Mouse (Mus musculus) MEL (cell line): ENCODE measurements at regions not wholly inside any gene's neighbourhood (a gene's known extent, or its start where the extent isn't known, plus 50 kb on each side); places are given as distances from the start of the nearest gene placed in this dataset.

Experiments used
- DNase-seq: peaks from one replicate; pipeline ENCODE4 v3.0.0; 2011; ENCODE audit warnings: low read depth, low spot score
- H3K27ac ChIP-seq: 2 replicates; pipeline ENCODE4 v1.5.1; 2012; ENCODE audit warnings: low read depth, mild to moderate bottlenecking, control low read depth, low read length, moderate library complexity; ENCODE audit not compliant: control insufficient read depth
- H3K27me3 ChIP-seq, 2 experiments: fragments of 150-350 bp in 1 of 2; sonication (generic) in 1 of 2; 2 replicates each; pipeline ENCODE4 v1.6.1; 2012; ENCODE audit warnings: low read length in 2 of 2, mild to moderate bottlenecking in 2 of 2, improper control_type of control experiment in 1 of 2, moderate library complexity in 1 of 2; ENCODE audit not compliant: insufficient read depth in 2 of 2, control insufficient read depth in 1 of 2
- H3K36me3 ChIP-seq, 2 experiments: 2 replicates each; pipeline ENCODE4 v1.6.1; 2012 to 2014; ENCODE audit warnings: low read length in 2 of 2, improper control_type of control experiment in 1 of 2, inconsistent platforms in 1 of 2, mild to moderate bottlenecking in 1 of 2; ENCODE audit not compliant: insufficient read depth in 2 of 2, control insufficient read depth in 1 of 2
- H3K4me1 ChIP-seq, 2 experiments: fragments of 150-350 bp in 1 of 2; sonication (generic) in 1 of 2; 2 replicates each; pipeline ENCODE4 v1.6.1; 2012; ENCODE audit warnings: low read length in 2 of 2, improper control_type of control experiment in 1 of 2, mild to moderate bottlenecking in 1 of 2; ENCODE audit not compliant: insufficient read depth in 2 of 2, control insufficient read depth in 1 of 2
- H3K4me3 ChIP-seq, 2 experiments: fragments of 150-350 bp in 1 of 2; sonication (generic) in 1 of 2; 2 replicates each; pipeline ENCODE4 v1.5.1; 2012; ENCODE audit warnings: low read depth in 2 of 2, low read length in 2 of 2, mild to moderate bottlenecking in 2 of 2, moderate library complexity in 2 of 2, control low read depth in 1 of 2, improper control_type of control experiment in 1 of 2; ENCODE audit not compliant: control insufficient read depth in 1 of 2, insufficient read depth in 1 of 2
- H3K79me2 ChIP-seq: 2 replicates; pipeline ENCODE4 v1.6.1; 2012; ENCODE audit warnings: mild to moderate bottlenecking, low read length, moderate library complexity; ENCODE audit not compliant: control insufficient read depth, poor library complexity, insufficient read depth
- H3K9ac ChIP-seq: 2 replicates; pipeline ENCODE4 v1.6.1; 2012; ENCODE audit warnings: low read depth, mild to moderate bottlenecking, control low read depth, low read length, moderate library complexity; ENCODE audit not compliant: control insufficient read depth, poor library complexity, severe bottlenecking
- H3K9me3 ChIP-seq: fragments of 150-350 bp; sonication (generic); replicated peaks from 2 replicates; pipeline ENCODE4 v1.6.1; 2012; ENCODE audit warnings: mild to moderate bottlenecking, low read length, improper control_type of control experiment, moderate library complexity; ENCODE audit not compliant: insufficient read depth
- CHD1 ChIP-seq: IDR thresholded peaks from 2 replicates; pipeline ENCODE4 v1.6.1; 2012; ENCODE audit warnings: low read depth, mild to moderate bottlenecking, inconsistent platforms, low read length, improper control_type of control experiment
- CTCF ChIP-seq, 3 experiments: IDR thresholded peaks in 2 of 3; conservative IDR thresholded peaks in 1 of 3; 2 replicates each; pipeline ENCODE4 v1.5.1; 2011 to 2012; ENCODE audit warnings: low read length in 3 of 3, low read depth in 2 of 3, mild to moderate bottlenecking in 2 of 3, improper control_type of control experiment in 1 of 3, inconsistent platforms in 1 of 3, mixed read lengths in 1 of 3, moderate library complexity in 1 of 3; ENCODE audit not compliant: control insufficient read depth in 1 of 3, insufficient read depth in 1 of 3, poor library complexity in 1 of 3, severe bottlenecking in 1 of 3
- ELF1 ChIP-seq: IDR thresholded peaks from 2 replicates; pipeline ENCODE4 v1.6.1; 2014; ENCODE audit warnings: low read depth, mild to moderate bottlenecking, inconsistent platforms, low read length, improper control_type of control experiment, moderate library complexity
- EP300 ChIP-seq, 2 experiments: IDR thresholded peaks; 2 replicates each; pipeline ENCODE4 v1.6.1; 2011; ENCODE audit warnings: improper control_type of control experiment in 2 of 2, low read length in 2 of 2, low read depth in 1 of 2, mild to moderate bottlenecking in 1 of 2
- GABPA ChIP-seq: IDR thresholded peaks from 2 replicates; pipeline ENCODE4 v1.6.1; 2012; ENCODE audit warnings: low read depth, mild to moderate bottlenecking, inconsistent platforms, low read length, improper control_type of control experiment, moderate library complexity
- HCFC1 ChIP-seq: IDR thresholded peaks from 2 replicates; pipeline ENCODE4 v1.6.1; 2012; ENCODE audit warnings: low read depth, mild to moderate bottlenecking, inconsistent platforms, low read length, improper control_type of control experiment, moderate library complexity
- JUND ChIP-seq: IDR thresholded peaks from 2 replicates; pipeline ENCODE4 v1.6.1; 2011; ENCODE audit warnings: low read depth, mild to moderate bottlenecking, improper control_type of control experiment, low read length
- KAT2A ChIP-seq: conservative IDR thresholded peaks from 2 replicates; pipeline ENCODE4 v1.6.1; 2012; ENCODE audit warnings: low read depth, low read length, improper control_type of control experiment, inconsistent platforms
- MAX ChIP-seq: IDR thresholded peaks from 2 replicates; pipeline ENCODE4 v1.6.1; 2011; ENCODE audit warnings: low read length, improper control_type of control experiment
- MAZ ChIP-seq: IDR thresholded peaks from 2 replicates; pipeline ENCODE4 v1.6.1; 2012; ENCODE audit warnings: low read depth, mild to moderate bottlenecking, inconsistent platforms, low read length, improper control_type of control experiment
- MEF2A ChIP-seq: IDR thresholded peaks from 2 replicates; pipeline ENCODE4 v1.6.1; 2014; ENCODE audit warnings: low read depth, mild to moderate bottlenecking, inconsistent platforms, low read length, improper control_type of control experiment; ENCODE audit not compliant: poor library complexity, insufficient replicate concordance, severe bottlenecking; ENCODE audit errors: extremely low read depth
- MYB ChIP-seq: IDR thresholded peaks from 2 replicates; pipeline ENCODE4 v1.6.1; 2011; ENCODE audit warnings: mild to moderate bottlenecking, low read depth, low read length, improper control_type of control experiment
- MYC ChIP-seq: IDR thresholded peaks from 2 replicates; pipeline ENCODE4 v1.6.1; 2011; ENCODE audit warnings: low read depth, mild to moderate bottlenecking, low read length, improper control_type of control experiment, moderate library complexity
- POLR2A ChIP-seq, 2 experiments: IDR thresholded peaks; 2 replicates each; pipeline ENCODE4 v1.6.1; 2011 to 2012; ENCODE audit warnings: low read length in 2 of 2, mild to moderate bottlenecking in 2 of 2, control low read depth in 1 of 2, improper control_type of control experiment in 1 of 2, low read depth in 1 of 2, moderate library complexity in 1 of 2; ENCODE audit not compliant: control insufficient read depth in 1 of 2, insufficient read depth in 1 of 2, poor library complexity in 1 of 2
- POLR2AphosphoS2 ChIP-seq: IDR thresholded peaks from 2 replicates; pipeline ENCODE4 v1.6.1; 2011; ENCODE audit warnings: low read length, improper control_type of control experiment
- POLR2AphosphoS5 ChIP-seq: IDR thresholded peaks from 2 replicates; pipeline ENCODE4 v1.6.1; 2012; ENCODE audit warnings: low read depth, borderline replicate concordance, mild to moderate bottlenecking, inconsistent platforms, low read length, moderate library complexity, mixed read lengths
- RAD21 ChIP-seq: IDR thresholded peaks from 2 replicates; pipeline ENCODE4 v1.6.1; 2011; ENCODE audit warnings: mild to moderate bottlenecking, low read depth, low read length, improper control_type of control experiment
- TAL1 ChIP-seq: IDR thresholded peaks from 2 replicates; pipeline ENCODE4 v1.6.1; 2012; ENCODE audit warnings: mild to moderate bottlenecking, inconsistent platforms, low read length, moderate library complexity, mixed read lengths
- TBP ChIP-seq: IDR thresholded peaks from 2 replicates; pipeline ENCODE4 v1.8.0; 2011; ENCODE audit warnings: low read depth, low read length, improper control_type of control experiment
- USF2 ChIP-seq, 2 experiments: IDR thresholded peaks; 2 replicates each; pipeline ENCODE4 v1.6.1; 2011 to 2012; ENCODE audit warnings: improper control_type of control experiment in 2 of 2, low read length in 2 of 2, borderline replicate concordance in 1 of 2, inconsistent platforms in 1 of 2, low read depth in 1 of 2, mild to moderate bottlenecking in 1 of 2; ENCODE audit not compliant: insufficient read depth in 1 of 2

- Histone ChIP-seq H3K27me3 (no peaks in the 10 kb centered on the region), H3K9ac (no peak overlapping the region), H3K79me2 (no peaks in the 10 kb centered on the region), H3K27ac (no peak overlapping the region), H3K4me1 (no peaks in the 10 kb centered on the region), H3K4me3 (no peak overlapping the region), H3K9me3 (no peaks in the 10 kb centered on the region), H3K36me3 (no peaks in the 10 kb centered on the region)
- TF ChIP-seq TAL1, result no peak
- no peak for TF ChIP-seq POLR2AphosphoS2
- TF ChIP-seq RAD21, result no peak
- TF ChIP-seq EP300 (IDR thresholded peaks at IDR 0.05; ENCODE audit: low read depth in 1 of 2, low read length in 2 of 2), result no peak
- no peak for TF ChIP-seq MAX
- no peak for TF ChIP-seq MYC
- no peak for TF ChIP-seq MEF2A
- no peak for TF ChIP-seq TBP
- TF ChIP-seq KAT2A, result no peak
- no peak for DNase-seq
Measured at GRCm38 (mm10) chr3:8036697-8037096, 1416.5 kb upstream of the 1700008P02Rik start.

GRCm38 (mm10) chr3:8035091-8035729 lies 1415.0 kb upstream of the 1700008P02Rik start:
- Histone ChIP-seq H3K36me3 (no peaks in the 10 kb centered on the region), H3K4me1 (no peaks in the 10 kb centered on the region), H3K4me3 (no peak overlapping the region), H3K9me3 (no peaks in the 10 kb centered on the region), H3K9ac (no peak overlapping the region), H3K27me3 (no peaks in the 10 kb centered on the region), H3K79me2 (no peaks in the 10 kb centered on the region), H3K27ac (no peak overlapping the region)
- no peak for TF ChIP-seq MAX
- TF ChIP-seq CHD1, result no peak
- no peak for TF ChIP-seq MYB
- TF ChIP-seq POLR2A (IDR thresholded peaks at IDR 0.05; ENCODE audit: control insufficient read depth in 1 of 2, insufficient read depth in 1 of 2, low read depth in 1 of 2, low read length in 2 of 2, poor library complexity in 1 of 2), result no peak
- no peak for TF ChIP-seq HCFC1
- TF ChIP-seq MAZ, result no peak
- no peak for TF ChIP-seq JUND
- TF ChIP-seq GABPA, result no peak
- no peak for TF ChIP-seq USF2 (IDR thresholded peaks at IDR 0.05; ENCODE audit: borderline replicate concordance in 1 of 2, insufficient read depth in 1 of 2, low read depth in 1 of 2, low read length in 2 of 2)
- no peak for TF ChIP-seq MEF2A
- no peak for TF ChIP-seq CTCF (IDR thresholded peaks at IDR 0.05 in 2 of 3, conservative IDR thresholded peaks at IDR 0.05 in 1 of 3; ENCODE audit: control insufficient read depth in 1 of 3, insufficient read depth in 1 of 3, low read depth in 2 of 3, low read length in 3 of 3, poor library complexity in 1 of 3, severe bottlenecking in 1 of 3)
- TF ChIP-seq TAL1, result no peak
- TF ChIP-seq TBP, result no peak
- TF ChIP-seq ELF1, result no peak
- no peak for TF ChIP-seq KAT2A
- no peak for TF ChIP-seq POLR2AphosphoS5
- no peak for DNase-seq
